Mouse (Mus musculus) ES-Bruce4 (cell line): Measurements from ENCODE around the gene Dnah11.

Source experiments
- CTCF ChIP-seq: IDR thresholded peaks from one replicate; pipeline ENCODE4 v1.8.1; 2011; ENCODE audit warnings: low read depth, low read length
- EP300 ChIP-seq: IDR thresholded peaks from 2 replicates; pipeline ENCODE4 v1.6.1; 2011; ENCODE audit warnings: low read depth, low read length; ENCODE audit not compliant: insufficient read depth
- POLR2A ChIP-seq: IDR thresholded peaks from one replicate; pipeline ENCODE4 v1.8.1; 2011; ENCODE audit warnings: low read length; ENCODE audit not compliant: insufficient read depth

GRCm38 (mm10) chr12:118220062-118220461 is 21.2 kb upstream of the Dnah11 start:
- TF ChIP-seq CTCF (no peak), POLR2A (no peak), EP300 (no peak)
